Mouse (Mus musculus) hindbrain, embryonic 11.5 days (tissue): ENCODE measurements around the gene Irf5. TPM values are rescaled to one million over a fixed set of nuclear protein-coding genes. Genes with fewer than 3 reads are reported as not detected.

Experiments used
- ATAC-seq: fragments of 200-750 bp; cut with Nextera tagmentation; 2 replicates; pipeline ENCODE4 v1.8.0; 2017; ENCODE audit warnings: mild to moderate bottlenecking, moderate TSS enrichment, moderate library complexity; ENCODE audit not compliant: low FRiP score
- DNase-seq: peaks from one replicate; pipeline ENCODE4 v3.0.0-alpha.2; 2015; ENCODE audit warnings: low spot score
- H3K27ac ChIP-seq: fragments of 300-500 bp; sonication (generic); 2 replicates; pipeline ENCODE4 v1.5.1; 2014; ENCODE audit warnings: mild to moderate bottlenecking, low read depth, low read length
- H3K27me3 ChIP-seq: fragments of 300-500 bp; sonication (generic); 2 replicates; pipeline ENCODE4 v1.6.1; 2014; ENCODE audit warnings: mild to moderate bottlenecking, low read length, moderate library complexity, mixed read lengths; ENCODE audit not compliant: control insufficient read depth, insufficient read depth
- H3K36me3 ChIP-seq: fragments of 300-500 bp; sonication (generic); 2 replicates; pipeline ENCODE4 v1.6.1; 2014; ENCODE audit warnings: mild to moderate bottlenecking, low read length, moderate library complexity, mixed read lengths; ENCODE audit not compliant: control insufficient read depth, insufficient read depth
- H3K4me1 ChIP-seq: fragments of 300-500 bp; sonication (generic); replicated peaks from 2 replicates; pipeline ENCODE4 v1.6.1; 2014; ENCODE audit warnings: low read length, mixed read lengths; ENCODE audit not compliant: control insufficient read depth, insufficient read depth
- H3K4me2 ChIP-seq: fragments of 300-500 bp; sonication (generic); replicated peaks from 2 replicates; pipeline ENCODE4 v1.6.1; 2014; ENCODE audit warnings: mild to moderate bottlenecking, low read depth, low read length
- H3K4me3 ChIP-seq: fragments of 300-500 bp; sonication (generic); 2 replicates; pipeline ENCODE4 v1.5.1; 2014; ENCODE audit warnings: low read depth, low read length
- H3K9ac ChIP-seq: fragments of 300-500 bp; sonication (generic); 2 replicates; pipeline ENCODE4 v1.6.1; 2014; ENCODE audit warnings: low read depth, low read length
- H3K9me3 ChIP-seq: fragments of 300-500 bp; sonication (generic); 2 replicates; pipeline ENCODE4 v1.6.1; 2016; ENCODE audit warnings: low read length; ENCODE audit not compliant: control insufficient read depth
- WGBS: fragments of 180-500 bp; shearing (Covaris S2); extraction: QIAGEN DNeasy Blood & Tissue Kit; methylation state at CpG from one replicate; pipeline ENCODE4 v1.1.7; 2014; 5-methylcytosine and 5-hydroxymethylcytosine counted together
- polyA plus RNA-seq: library from polyadenylated mRNA; unstranded; fragments of >200 nt; fragmentation: Nextera tagmentation; extraction: Ambion mirVana; gene quantifications from 2 replicates; pipeline ENCODE4 v1.2.1, GENCODE M21; 2014

The Irf5 gene
- polyA plus RNA-seq, 1 experiment from 2014 or later: 2.5 TPM

DNA sequence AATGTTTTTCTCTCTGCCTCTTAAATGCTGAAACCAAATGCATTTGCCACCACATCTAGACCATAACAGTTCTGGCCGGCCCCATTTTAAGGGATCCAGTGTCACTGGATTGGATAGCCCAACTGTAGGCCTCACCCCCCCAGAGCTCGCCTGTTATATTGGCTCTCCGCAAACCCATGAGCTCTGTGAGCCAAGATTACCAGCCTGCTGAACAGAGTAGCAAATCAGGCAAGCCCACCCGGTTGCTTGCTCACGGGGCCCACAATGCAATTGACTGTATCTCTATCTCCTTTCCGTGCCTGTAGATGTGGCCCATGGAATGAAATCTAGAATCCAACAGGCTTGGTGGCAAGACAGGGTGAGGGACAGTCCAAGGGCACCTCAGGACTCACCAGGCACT lies 25.6 kb upstream of the Irf5 start:
- Histone ChIP-seq H3K27me3 (peaks cover 17% of the 10 kb centered on the region), H3K9me3 (no peaks in the 10 kb centered on the region)
- 90% methylated on average over 6 of the region's 6 CpGs for WGBS

DNA sequence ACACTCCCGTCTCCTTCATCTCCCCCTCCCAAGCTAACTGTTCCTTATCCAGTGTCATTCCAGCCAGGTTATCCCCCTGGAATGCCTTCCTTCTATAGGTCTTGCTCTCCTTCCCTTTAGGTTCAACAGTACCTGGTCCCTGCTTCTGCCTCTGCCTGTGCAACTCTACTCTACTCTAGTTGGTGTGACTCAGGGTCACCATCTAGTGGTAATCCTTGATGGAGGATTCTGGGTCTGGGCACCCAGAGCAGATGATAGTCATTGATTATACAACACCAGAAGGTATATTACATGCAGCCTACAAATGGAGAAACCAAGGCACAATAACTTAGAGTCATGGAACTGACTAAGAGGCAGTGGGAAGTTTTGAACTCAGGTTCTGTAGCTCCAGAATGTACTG lies 24.8 kb upstream of the Irf5 start:
- no peak overlapping the region for H3K4me2 ChIP-seq
- H3K4me1 ChIP-seq: no peaks in the 10 kb centered on the region
- no peak overlapping the region for H3K9ac ChIP-seq
- WGBS: 89% methylated on average over 1 of the region's 1 CpGs
- H3K27ac ChIP-seq: no peak overlapping the region
- ATAC-seq: no peak
- H3K9me3 ChIP-seq: no peaks in the 10 kb centered on the region
- peaks cover 16% of the 10 kb centered on the region for H3K27me3 ChIP-seq
- no peaks in the 10 kb centered on the region for H3K36me3 ChIP-seq
- H3K4me3 ChIP-seq: no peak overlapping the region
- no peak for DNase-seq

More for the DNA sequence above, 25.6 kb upstream of the Irf5 start:
- no peak for ATAC-seq
- Histone ChIP-seq H3K4me3 (no peak overlapping the region), H3K9ac (no peak overlapping the region), H3K27ac (no peak overlapping the region), H3K4me2 (no peak overlapping the region), H3K4me1 (no peaks in the 10 kb centered on the region), H3K36me3 (no peaks in the 10 kb centered on the region)
- DNase-seq: no peak

DNA sequence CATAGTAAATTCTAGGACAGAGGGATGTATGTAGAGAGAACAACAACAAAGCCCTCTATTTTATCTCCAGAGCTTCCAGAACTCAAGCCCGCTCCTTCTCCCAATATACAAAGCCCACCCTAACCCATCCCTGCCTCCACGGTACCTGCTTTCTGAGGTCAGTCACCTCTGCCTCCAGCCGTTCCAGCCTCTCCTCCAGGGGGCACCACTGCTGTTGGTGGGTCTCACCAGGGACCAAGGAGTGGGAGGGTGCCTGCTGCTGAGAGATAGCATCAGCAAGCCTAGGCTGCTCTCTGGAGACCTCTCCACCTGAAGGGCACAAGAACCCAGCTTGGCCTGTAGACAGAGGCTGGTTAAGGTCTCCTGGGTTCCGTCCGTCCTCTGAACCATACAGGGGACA lies 20.9 kb upstream of the Irf5 start:
- H3K36me3 ChIP-seq: no peaks in the 10 kb centered on the region
- H3K9me3 ChIP-seq: no peaks in the 10 kb centered on the region
- no peak for ATAC-seq
- no peak overlapping the region for H3K9ac ChIP-seq
- no peak overlapping the region for H3K4me2 ChIP-seq
- WGBS: 81% methylated on average over 5 of the region's 5 CpGs
- H3K27me3 ChIP-seq: peaks cover 24% of the 10 kb centered on the region
- no peaks in the 10 kb centered on the region; the same call in 1 of the 2 replicates for H3K4me1 ChIP-seq
- no peak for DNase-seq
- no peak overlapping the region for H3K4me3 ChIP-seq
- no peak overlapping the region for H3K27ac ChIP-seq

DNA sequence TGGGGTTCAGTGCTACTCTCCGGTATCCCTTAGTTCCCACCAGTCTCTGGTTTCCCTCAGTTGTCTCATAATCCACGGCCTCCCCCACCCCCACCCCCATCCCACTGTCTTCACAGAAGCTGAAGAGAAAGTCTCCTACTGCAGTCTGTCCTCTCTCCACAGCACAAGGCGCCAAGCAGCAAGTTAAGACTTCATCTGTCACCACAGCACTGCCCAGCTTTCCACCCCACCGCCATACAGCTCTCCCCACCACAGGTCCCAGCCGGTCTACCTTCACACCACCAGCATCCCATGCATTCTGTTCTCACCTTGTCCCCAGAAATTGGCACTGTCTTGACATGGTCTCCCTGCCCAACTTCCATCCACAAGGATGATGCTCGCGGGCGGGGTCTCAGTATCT lies 19.6 kb upstream of the Irf5 start:
- H3K4me1 ChIP-seq: no peaks in the 10 kb centered on the region; the same call in 1 of the 2 replicates
- H3K4me3 ChIP-seq: peak overlapping the region; percentile 42; the same call in 1 of the 2 replicates
- ATAC-seq (no peak), DNase-seq (no peak)
- no peaks in the 10 kb centered on the region for H3K9me3 ChIP-seq
- 16% methylated on average over 8 of the region's 8 CpGs for WGBS
- no peak overlapping the region for H3K27ac ChIP-seq
- H3K36me3 ChIP-seq: no peaks in the 10 kb centered on the region
- H3K27me3 ChIP-seq: peaks cover 24% of the 10 kb centered on the region
- H3K9ac ChIP-seq: no peak overlapping the region; the same call in 1 of the 2 replicates
- H3K4me2 ChIP-seq: peak overlapping the region; percentile 62

DNA sequence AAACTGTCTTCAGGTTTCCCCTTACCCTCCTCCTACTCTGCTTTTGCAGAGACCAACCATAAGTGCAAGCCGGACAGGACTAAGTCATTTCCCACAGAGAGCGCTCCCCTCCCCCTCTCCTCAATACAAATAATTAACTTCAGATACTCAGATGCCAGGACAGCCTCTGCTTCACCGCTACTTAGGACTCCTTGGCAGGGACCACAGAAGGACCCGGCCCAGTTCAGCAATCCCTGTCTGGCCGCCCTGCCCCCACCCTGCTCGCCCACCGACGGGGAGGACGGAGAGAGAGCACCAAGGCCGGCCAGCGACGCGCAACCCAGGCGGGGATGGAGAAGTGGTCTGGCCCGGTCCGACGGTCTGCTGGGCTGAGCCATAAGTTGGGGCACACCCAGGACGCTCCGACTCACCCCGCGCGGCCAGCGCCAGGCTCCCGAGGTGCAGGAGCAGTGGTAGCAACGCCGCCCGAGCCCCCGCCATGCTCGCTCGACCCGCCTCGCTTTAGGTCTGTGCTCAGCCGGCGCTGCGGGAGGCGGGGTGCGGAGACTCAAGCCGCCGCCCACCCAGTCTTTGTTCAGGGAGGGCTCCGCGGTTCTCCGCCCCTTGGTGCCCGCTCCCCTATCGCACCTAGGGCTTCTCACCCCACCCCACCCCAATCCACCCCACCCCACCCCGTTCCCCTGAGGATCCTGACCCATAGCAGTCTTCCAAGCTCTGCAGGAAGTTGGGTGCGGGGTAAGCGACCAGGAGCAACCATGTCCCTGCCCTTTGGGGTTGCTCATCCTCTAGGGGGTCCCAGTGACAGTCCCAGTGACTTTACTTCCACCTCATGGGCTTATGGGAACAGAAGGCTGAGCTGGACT lies 18.7 kb upstream of the Irf5 start, which contains the start of gene Kcp:
Kcp (minus strand) TSS at position 506 of the 863 bp plus-strand sequence.
- Histone ChIP-seq H3K4me2 (peak within 1 kb of the TSS; percentile 62), H3K9ac (peak within 1 kb of the TSS; percentile 54), H3K4me3 (peak within 1 kb of the TSS; percentile 42), H3K36me3 (no peaks in the 10 kb centered on the region), H3K9me3 (no peaks in the 10 kb centered on the region), H3K27ac (no peak within 1 kb of the TSS), H3K4me1 (no peaks in the 10 kb centered on the region; the same call in 1 of the 2 replicates), H3K27me3 (peaks cover 24% of the 10 kb centered on the region)
- ATAC-seq (peak; percentile 69), DNase-seq (peak; percentile 56)
- 1% methylated on average over 38 of the region's 47 CpGs for WGBS

DNA sequence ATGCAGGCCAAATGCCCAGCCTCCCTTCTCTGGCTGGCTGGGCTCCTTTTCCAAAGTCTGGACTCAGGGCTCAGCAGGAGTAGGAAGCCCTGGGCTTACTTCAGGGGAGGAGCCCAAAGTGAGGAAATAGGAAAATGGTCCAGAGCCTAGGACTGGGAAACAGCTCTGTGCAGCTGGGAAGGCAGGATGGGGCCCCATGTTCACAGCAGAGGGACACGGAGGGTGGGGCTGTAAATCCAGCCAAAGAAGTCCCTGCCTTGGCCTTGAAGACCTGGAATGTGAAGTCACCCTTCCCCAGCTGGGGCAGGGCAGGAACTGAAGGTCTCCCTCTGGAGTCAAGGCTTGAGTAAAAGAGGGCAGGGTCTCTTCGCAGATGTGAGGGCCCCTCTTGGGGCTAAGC lies 17.3 kb upstream of the Irf5 start:
- Histone ChIP-seq H3K36me3 (no peaks in the 10 kb centered on the region), H3K27me3 (peaks cover 24% of the 10 kb centered on the region), H3K4me1 (no peaks in the 10 kb centered on the region; the same call in 1 of the 2 replicates), H3K4me2 (no peak overlapping the region), H3K4me3 (no peak overlapping the region), H3K9ac (no peak overlapping the region), H3K27ac (no peak overlapping the region), H3K9me3 (no peaks in the 10 kb centered on the region)
- WGBS: 31% methylated on average over 2 of the region's 2 CpGs
- ATAC-seq (no peak), DNase-seq (no peak)

DNA sequence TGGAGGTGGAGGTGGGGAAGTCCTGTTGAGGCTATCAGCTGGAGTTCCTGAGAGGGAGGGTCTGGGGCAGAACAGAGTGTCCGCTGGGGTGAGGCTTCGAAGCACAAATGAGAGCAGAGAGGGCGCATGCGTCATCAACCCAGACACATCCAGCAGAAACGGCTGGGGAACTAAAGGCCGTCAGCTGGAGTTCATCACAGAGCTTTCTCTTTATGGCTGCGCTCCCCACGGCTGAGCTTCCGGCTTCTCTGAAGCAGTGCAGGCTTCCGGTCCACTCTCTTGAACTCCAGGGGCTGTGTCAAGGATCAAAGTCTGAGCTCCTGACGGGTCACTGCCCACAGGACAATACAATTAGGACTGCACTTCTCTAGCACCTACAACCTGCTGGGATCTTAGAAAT lies 13.1 kb upstream of the Irf5 start:
- Histone ChIP-seq H3K27ac (no peak overlapping the region), H3K27me3 (peaks cover 4% of the 10 kb centered on the region; the same call in 1 of the 2 replicates), H3K4me1 (no peaks in the 10 kb centered on the region; the same call in 1 of the 2 replicates), H3K4me3 (no peak overlapping the region), H3K9me3 (no peaks in the 10 kb centered on the region), H3K36me3 (no peaks in the 10 kb centered on the region), H3K9ac (no peak overlapping the region), H3K4me2 (peak overlapping the region; percentile 24)
- DNase-seq: peak; percentile 73
- 0% methylated on average over 11 of the region's 11 CpGs for WGBS
- peak; percentile 76 for ATAC-seq

DNA sequence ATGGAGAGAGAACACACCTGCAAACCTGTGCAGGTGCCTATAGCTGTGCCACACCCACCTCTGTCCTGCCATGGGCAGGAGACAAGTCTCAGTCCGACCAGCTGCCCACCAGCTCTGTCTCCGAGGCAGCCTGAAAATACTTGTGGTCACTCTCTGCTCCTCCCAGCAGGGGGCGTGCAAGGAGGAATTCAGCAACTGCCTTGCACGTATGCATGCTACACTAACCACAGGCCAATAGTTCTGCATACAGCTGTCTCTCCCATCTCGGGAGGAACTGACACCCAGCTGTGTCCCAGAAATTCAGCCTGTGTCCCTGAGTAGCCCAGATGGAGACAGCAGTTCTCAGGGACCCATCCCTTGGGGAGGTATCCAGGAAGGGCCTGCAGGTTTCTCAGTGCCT lies 9.3 kb upstream of the Irf5 start:
- Histone ChIP-seq H3K9ac (no peak overlapping the region), H3K4me2 (no peak overlapping the region), H3K4me3 (no peak overlapping the region), H3K9me3 (no peaks in the 10 kb centered on the region), H3K36me3 (no peaks in the 10 kb centered on the region), H3K4me1 (no peaks in the 10 kb centered on the region), H3K27ac (no peak overlapping the region), H3K27me3 (no peaks in the 10 kb centered on the region)
- peak; percentile 83 for DNase-seq
- ATAC-seq: peak; percentile 35; the same call in 1 of the 2 replicates
- whole genome bisulfite sequencing: 9% methylated on average over 5 of the region's 5 CpGs
